Mouse (Mus musculus) limb, embryonic 14.5 days (tissue): ENCODE measurements around the gene Plekhm3. TPM values are rescaled to one million over a fixed set of nuclear protein-coding genes. Genes with fewer than 3 reads are reported as not detected.

ENCODE experiments used
- ATAC-seq: fragments of 200-750 bp; cut with Nextera tagmentation; 2 replicates; pipeline ENCODE4 v1.8.0; 2017; ENCODE audit warnings: low read depth, moderate number of reproducible peaks, moderate TSS enrichment; ENCODE audit not compliant: low FRiP score
- DNase-seq: peaks from one replicate; pipeline ENCODE4 v3.0.0-alpha.2; 2015; ENCODE audit warnings: low spot score
- H3K27ac ChIP-seq: fragments of 300-500 bp; sonication (generic); replicated peaks from 2 replicates; pipeline ENCODE4 v1.5.1; 2014; ENCODE audit warnings: low read depth, mild to moderate bottlenecking, low read length, moderate library complexity, mixed read lengths
- H3K27me3 ChIP-seq: fragments of 300-500 bp; sonication (generic); 2 replicates; pipeline ENCODE4 v1.6.1; 2014; ENCODE audit warnings: low read length, mixed read lengths; ENCODE audit not compliant: control insufficient read depth, insufficient read depth
- H3K36me3 ChIP-seq: fragments of 300-500 bp; sonication (generic); 2 replicates; pipeline ENCODE4 v1.6.1; 2014; ENCODE audit warnings: mild to moderate bottlenecking, low read length, moderate library complexity, mixed read lengths; ENCODE audit not compliant: control insufficient read depth, insufficient read depth
- H3K4me1 ChIP-seq: fragments of 300-500 bp; sonication (generic); 2 replicates; pipeline ENCODE4 v1.6.1; 2014; ENCODE audit warnings: antibody characterized with exemption, low read length, mixed read lengths; ENCODE audit not compliant: control insufficient read depth, insufficient read depth
- H3K4me2 ChIP-seq: fragments of 300-500 bp; sonication (generic); replicated peaks from 2 replicates; pipeline ENCODE4 v1.6.1; 2014; ENCODE audit warnings: low read depth, mild to moderate bottlenecking, low read length, moderate library complexity; ENCODE audit not compliant: severe bottlenecking
- H3K4me3 ChIP-seq: fragments of 300-500 bp; sonication (generic); replicated peaks from 2 replicates; pipeline ENCODE4 v1.5.1; 2014; ENCODE audit warnings: low read length
- H3K9ac ChIP-seq: fragments of 300-500 bp; sonication (generic); 2 replicates; pipeline ENCODE4 v1.6.1; 2014; ENCODE audit warnings: mild to moderate bottlenecking, low read depth, low read length, moderate library complexity; ENCODE audit not compliant: severe bottlenecking
- H3K9me3 ChIP-seq: fragments of 300-500 bp; sonication (generic); 2 replicates; pipeline ENCODE4 v1.6.1; 2016; ENCODE audit warnings: low read length; ENCODE audit not compliant: control insufficient read depth
- POLR2A ChIP-seq: fragments of 200-500 bp; IDR thresholded peaks from 2 replicates; pipeline ENCODE4 v1.8.0; 2012; ENCODE audit warnings: inconsistent platforms, mild to moderate bottlenecking, moderate library complexity, borderline replicate concordance; ENCODE audit not compliant: insufficient read depth, insufficient read length; ENCODE audit errors: extremely low read depth
- WGBS: fragments of 180-500 bp; shearing (Covaris S2); extraction: QIAGEN DNeasy Blood & Tissue Kit; methylation state at CpG from one replicate; pipeline ENCODE4 v1.1.7; 2014; 5-methylcytosine and 5-hydroxymethylcytosine counted together
- polyA plus RNA-seq, 2 experiments: library from polyadenylated mRNA; depleted of rRNA in 1 of 2; stranded (reverse) in 1 of 2; unstranded in 1 of 2; fragments of >200 nt; fragmentation: Nextera tagmentation in 1 of 2; extraction: Ambion mirVana in 1 of 2; gene quantifications; 2 replicates each; pipeline versions ENCODE4 v1.2.1 to v1.2.3; 2012 to 2014

Plekhm3 gene
- polyA plus RNA-seq, 2 experiments, result 3.7 to 6.0 TPM

GRCm38 (mm10) chr1:64802631-64803030 is 154.0 kb downstream of the Plekhm3 start:
- no peaks in the 10 kb centered on the region for H3K36me3 ChIP-seq
- H3K4me1 ChIP-seq, result 0 out of 2 replicates have a peak, but pooled peaks cover 3% of the 10 kb centered on the region
- no peak overlapping the region for H3K4me2 ChIP-seq
- H3K9me3 ChIP-seq, result no peaks in the 10 kb centered on the region
- no peak for DNase-seq
- H3K27ac ChIP-seq, result no peak overlapping the region
- no peak overlapping the region for H3K4me3 ChIP-seq
- H3K9ac ChIP-seq, result no peak overlapping the region
- H3K27me3 ChIP-seq, result no peaks in the 10 kb centered on the region
- no peak for TF ChIP-seq POLR2A
- peak; percentile 12; the same call in 1 of the 2 replicates for ATAC-seq
- WGBS, result 35% methylated on average over 6 of the region's 6 CpGs

GRCm38 (mm10) chr1:64797621-64798020 is 159.0 kb downstream of the Plekhm3 start:
- H3K4me2 ChIP-seq, result no peak overlapping the region
- no peak for ATAC-seq
- DNase-seq, result no peak
- no peak for TF ChIP-seq POLR2A
- H3K9ac ChIP-seq, result no peak overlapping the region
- no peaks in the 10 kb centered on the region for H3K9me3 ChIP-seq
- H3K27ac ChIP-seq, result no peak overlapping the region
- H3K4me3 ChIP-seq, result no peak overlapping the region
- 84% methylated on average over 3 of the region's 3 CpGs for WGBS
- H3K4me1 ChIP-seq, result peaks cover 15% of the 10 kb centered on the region
- peaks cover 5% of the 10 kb centered on the region; the same call in 1 of the 2 replicates for H3K36me3 ChIP-seq
- no peaks in the 10 kb centered on the region for H3K27me3 ChIP-seq

- H3K27ac ChIP-seq, result no peak overlapping the region
- 85% methylated on average over 6 of the region's 6 CpGs for WGBS
Measured at GRCm38 (mm10) chr1:64796867-64797582, 159.6 kb downstream of the Plekhm3 start.

GRCm38 (mm10) chr1:64795284-64796040 is 161.2 kb downstream of the Plekhm3 start:
- Histone ChIP-seq H3K27me3 (no peaks in the 10 kb centered on the region), H3K27ac (0 out of 2 replicates have a peak overlapping the region, but pooled peaks have one; percentile 0), H3K9ac (no peak overlapping the region), H3K4me2 (no peak overlapping the region), H3K36me3 (peaks cover 5% of the 10 kb centered on the region; the same call in 1 of the 2 replicates), H3K9me3 (no peaks in the 10 kb centered on the region), H3K4me3 (no peak overlapping the region), H3K4me1 (peaks cover 24% of the 10 kb centered on the region)
- ATAC-seq (0 out of 2 replicates have a peak, but pooled peaks have one; percentile 13), DNase-seq (no peak)
- no peak for TF ChIP-seq POLR2A
- WGBS, result 58% methylated on average over 8 of the region's 8 CpGs

More at GRCm38 (mm10) chr1:64796867-64797582, 159.6 kb downstream of the Plekhm3 start:
- Histone ChIP-seq H3K36me3 (peaks cover 5% of the 10 kb centered on the region; the same call in 1 of the 2 replicates), H3K9me3 (no peaks in the 10 kb centered on the region), H3K9ac (no peak overlapping the region), H3K4me3 (no peak overlapping the region), H3K27me3 (no peaks in the 10 kb centered on the region), H3K4me2 (no peak overlapping the region), H3K4me1 (peaks cover 17% of the 10 kb centered on the region)
- no peak for TF ChIP-seq POLR2A
- DNase-seq (no peak), ATAC-seq (no peak)

GRCm38 (mm10) chr1:64794096-64794495 is 162.5 kb downstream of the Plekhm3 start:
- 91% methylated on average over 11 of the region's 11 CpGs for WGBS
- Histone ChIP-seq H3K27ac (no peak overlapping the region), H3K9me3 (no peaks in the 10 kb centered on the region), H3K4me3 (no peak overlapping the region), H3K4me1 (peaks cover 24% of the 10 kb centered on the region), H3K9ac (no peak overlapping the region), H3K36me3 (peaks cover 5% of the 10 kb centered on the region; the same call in 1 of the 2 replicates), H3K4me2 (no peak overlapping the region), H3K27me3 (no peaks in the 10 kb centered on the region)
- DNase-seq (no peak), ATAC-seq (no peak)
- no peak for TF ChIP-seq POLR2A
